Mouse (Mus musculus) heart, embryonic 10.5 days (tissue): Measurements from ENCODE around the gene Smok3b. TPM values are rescaled to one million over a fixed set of nuclear protein-coding genes. Genes with fewer than 3 reads are reported as not detected.

Source experiments
- DNase-seq: peaks from one replicate; pipeline ENCODE4 v3.0.0-alpha.2; 2017; ENCODE audit warnings: low spot score
- H3K27ac ChIP-seq: fragments of 300-500 bp; sonication (generic); 2 replicates; pipeline ENCODE4 v1.5.1; 2016; ENCODE audit warnings: mild to moderate bottlenecking
- H3K27me3 ChIP-seq: fragments of 300-500 bp; sonication (generic); 2 replicates; pipeline ENCODE4 v1.6.1; 2016; ENCODE audit warnings: mild to moderate bottlenecking; ENCODE audit not compliant: poor library complexity, insufficient read depth, severe bottlenecking
- H3K36me3 ChIP-seq: fragments of 300-500 bp; sonication (generic); 2 replicates; pipeline ENCODE4 v1.6.1; 2016; ENCODE audit warnings: mild to moderate bottlenecking, moderate library complexity
- H3K4me1 ChIP-seq: fragments of 300-500 bp; sonication (generic); 2 replicates; pipeline ENCODE4 v1.6.1; 2016; ENCODE audit warnings: mild to moderate bottlenecking
- H3K4me3 ChIP-seq: fragments of 300-500 bp; sonication (generic); 2 replicates; pipeline ENCODE4 v1.5.1; 2016; ENCODE audit warnings: mild to moderate bottlenecking, moderate library complexity
- H3K9me3 ChIP-seq: fragments of 300-500 bp; sonication (generic); 2 replicates; pipeline ENCODE4 v1.6.1; 2016; ENCODE audit warnings: mild to moderate bottlenecking, moderate library complexity
- WGBS: fragments of 180-500 bp; shearing (Covaris S2); methylation state at CpG from one replicate; pipeline ENCODE4 v1.1.7; 2016; 5-methylcytosine and 5-hydroxymethylcytosine counted together
- polyA plus RNA-seq: library from polyadenylated mRNA; unstranded; fragments of >200 nt; fragmentation: Nextera tagmentation; extraction: Ambion mirVana; gene quantifications from 2 replicates; pipeline ENCODE4 v1.2.1, GENCODE M21; 2016

Gene Smok3b
- polyA plus RNA-seq, 1 experiment from 2014 or later = not detected

GRCm38 (mm10) chr5:138089108-138089551 is 67.9 kb downstream of the Smok3b start:
- H3K4me3 ChIP-seq = no peak overlapping the region
- H3K4me1 ChIP-seq = no peaks in the 10 kb centered on the region
- H3K27me3 ChIP-seq = no peaks in the 10 kb centered on the region
- peaks cover 36% of the 10 kb centered on the region for H3K36me3 ChIP-seq
- DNase-seq = no peak
- H3K9me3 ChIP-seq = no peaks in the 10 kb centered on the region
- 83% methylated on average over 6 of the region's 6 CpGs for WGBS
- H3K27ac ChIP-seq = no peak overlapping the region

DNA sequence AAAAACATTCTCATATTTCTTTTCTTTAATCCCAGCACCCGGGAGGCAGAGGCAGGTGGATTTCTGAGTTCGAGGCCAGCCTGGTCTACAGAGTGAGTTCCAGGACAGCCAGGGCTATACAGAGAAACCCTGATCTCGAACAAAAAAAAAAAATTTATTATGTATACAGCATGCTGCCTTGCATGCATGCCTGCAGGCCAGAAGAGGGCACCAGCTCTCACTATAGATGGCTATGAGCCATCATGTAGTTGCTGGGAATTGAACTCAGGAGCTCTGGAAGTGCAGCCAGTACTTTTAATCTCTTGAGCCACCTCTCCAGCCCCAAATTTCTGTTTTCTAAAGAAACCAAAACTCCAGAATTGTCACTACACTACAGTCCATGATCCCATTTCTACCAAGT is 69.0 kb downstream of the Smok3b start:
- no peaks in the 10 kb centered on the region for H3K4me1 ChIP-seq
- H3K4me3 ChIP-seq = no peak overlapping the region
- no peak for DNase-seq
- H3K9me3 ChIP-seq = no peaks in the 10 kb centered on the region
- no peak overlapping the region for H3K27ac ChIP-seq
- H3K27me3 ChIP-seq = no peaks in the 10 kb centered on the region
- H3K36me3 ChIP-seq = peaks cover 47% of the 10 kb centered on the region
- WGBS = 87% methylated on average over 3 of the region's 3 CpGs

DNA sequence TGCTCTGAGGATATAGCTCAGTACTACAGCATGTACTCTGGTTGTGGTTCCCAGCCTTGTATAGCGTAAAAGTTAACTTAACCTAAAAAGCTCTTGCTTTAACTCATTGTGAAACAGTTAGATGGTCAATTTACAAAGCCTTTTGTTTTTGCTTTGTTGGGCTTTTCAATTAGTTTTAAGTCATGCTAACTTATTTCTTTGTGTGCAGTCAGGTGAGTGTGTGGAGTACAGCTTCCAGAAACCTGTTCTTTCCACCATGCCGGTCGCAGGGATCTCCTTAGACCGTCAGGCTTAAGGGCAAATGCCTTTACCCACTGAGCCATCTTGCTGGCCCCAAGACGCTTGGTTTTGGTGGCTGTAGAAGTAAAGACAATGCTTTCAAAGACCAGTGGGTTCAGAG is 69.5 kb downstream of the Smok3b start:
- DNase-seq = no peak
- no peaks in the 10 kb centered on the region for H3K9me3 ChIP-seq
- H3K4me3 ChIP-seq = no peak overlapping the region
- no peaks in the 10 kb centered on the region for H3K4me1 ChIP-seq
- WGBS = 95% methylated on average over 5 of the region's 5 CpGs
- H3K36me3 ChIP-seq = peaks cover 52% of the 10 kb centered on the region
- no peaks in the 10 kb centered on the region for H3K27me3 ChIP-seq
- no peak overlapping the region for H3K27ac ChIP-seq

DNA sequence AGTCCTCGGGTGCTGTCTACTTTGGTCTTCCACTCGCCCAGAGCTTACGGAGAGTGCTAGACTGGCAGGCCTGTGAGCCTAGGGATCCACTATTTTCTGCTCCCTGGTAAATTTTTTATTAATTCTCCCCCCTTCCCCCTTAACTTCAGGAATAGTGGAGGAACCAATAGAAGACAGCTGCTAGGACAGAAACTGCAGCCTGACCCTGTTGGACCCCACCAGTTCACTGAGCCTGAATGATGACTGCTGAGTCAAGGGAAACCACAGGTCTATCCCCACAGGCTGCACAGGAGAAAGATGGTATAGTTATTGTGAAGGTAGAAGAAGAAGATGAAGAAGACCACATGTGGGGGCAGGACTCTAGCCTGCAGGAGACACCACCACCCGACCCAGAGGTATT is 71.5 kb downstream of the Smok3b start:
- H3K9me3 ChIP-seq = no peaks in the 10 kb centered on the region
- no peak overlapping the region for H3K27ac ChIP-seq
- 94% methylated on average over 4 of the region's 4 CpGs for WGBS
- no peak for DNase-seq
- H3K4me3 ChIP-seq = no peak overlapping the region
- H3K36me3 ChIP-seq = peaks cover 63% of the 10 kb centered on the region
- H3K4me1 ChIP-seq = no peaks in the 10 kb centered on the region
- H3K27me3 ChIP-seq = no peaks in the 10 kb centered on the region

GRCm38 (mm10) chr5:138094474-138094873 is 73.2 kb downstream of the Smok3b start:
- no peak for DNase-seq
- Histone ChIP-seq H3K27me3 (no peaks in the 10 kb centered on the region), H3K9me3 (no peaks in the 10 kb centered on the region), H3K4me3 (no peak overlapping the region), H3K27ac (no peak overlapping the region), H3K36me3 (peaks cover 70% of the 10 kb centered on the region), H3K4me1 (no peaks in the 10 kb centered on the region)
- WGBS = 96% methylated on average over 6 of the region's 6 CpGs

Other genes starting within 250 kb of the Smok3b start
- 31.3 and 49.2 TPM in 2 replicates for gene Ppp1r35, start 242.6 kb upstream of the Smok3b start, polyA plus RNA-seq
- gene Mepce, start 233.8 kb upstream of the Smok3b start, polyA plus RNA-seq = 7.1 and 10.4 TPM in 2 replicates
- gene Zcwpw1, start 233.6 kb upstream of the Smok3b start, polyA plus RNA-seq = 10.0 and 12.5 TPM in 2 replicates
- 1.3 and 2.0 TPM in 2 replicates for gene Pilra, start 185.1 kb upstream of the Smok3b start, polyA plus RNA-seq
- gene Pilrb1, start 163.3 kb upstream of the Smok3b start, polyA plus RNA-seq = 0.26 and 0.28 TPM in 2 replicates
- 0.64 and 1.0 TPM in 2 replicates for gene Pilrb2, start 149.6 kb upstream of the Smok3b start, polyA plus RNA-seq
- 0.14 TPM in 1 of 2 replicates, not detected in the other for gene Cyp3a13, start 99.8 kb upstream of the Smok3b start, polyA plus RNA-seq
- gene Gjc3, start 58.3 kb upstream of the Smok3b start, polyA plus RNA-seq = not detected in 2 replicates
- not detected in 2 replicates for gene Azgp1, start 39.9 kb upstream of the Smok3b start, polyA plus RNA-seq
- not detected in 2 replicates for gene Smok3a, start 168 bp upstream of the Smok3b start, polyA plus RNA-seq
- not detected in 2 replicates for gene Smok3c, start 31.8 kb downstream of the Smok3b start, polyA plus RNA-seq
- 15.6 and 15.8 TPM in 2 replicates for gene Zkscan1, start 63.7 kb downstream of the Smok3b start, polyA plus RNA-seq
- gene Zscan21, start 95.5 kb downstream of the Smok3b start, polyA plus RNA-seq = 50.0 and 65.1 TPM in 2 replicates
- 10.3 and 18.8 TPM in 2 replicates for gene Zfp113, start 134.3 kb downstream of the Smok3b start, polyA plus RNA-seq
- gene Cops6, start 139.6 kb downstream of the Smok3b start, polyA plus RNA-seq = 366 and 394 TPM in 2 replicates
- gene Ap4m1, start 150.6 kb downstream of the Smok3b start, polyA plus RNA-seq = 13.4 and 15.0 TPM in 2 replicates
- gene Mcm7, start 151.0 kb downstream of the Smok3b start, polyA plus RNA-seq = 189 and 225 TPM in 2 replicates
- gene Taf6, start 166.0 kb downstream of the Smok3b start, polyA plus RNA-seq = 89.3 and 113 TPM in 2 replicates
- 31.6 and 46.9 TPM in 2 replicates for gene Cnpy4, start 166.1 kb downstream of the Smok3b start, polyA plus RNA-seq
- gene Mblac1, start 172.9 kb downstream of the Smok3b start, polyA plus RNA-seq = 5.6 and 6.6 TPM in 2 replicates
- gene Nxpe5, start 204.5 kb downstream of the Smok3b start, polyA plus RNA-seq = not detected in 2 replicates
- 69.9 and 77.7 TPM in 2 replicates for gene Lamtor4, start 234.1 kb downstream of the Smok3b start, polyA plus RNA-seq
- 4.8 and 8.7 TPM in 2 replicates for gene BC037034, start 242.6 kb downstream of the Smok3b start, polyA plus RNA-seq